Mouse (Mus musculus) CH12.LX (cell line): ENCODE results near the gene Hsh2d. TPM values are rescaled to one million over a fixed set of nuclear protein-coding genes. Genes with fewer than 3 reads are reported as not detected.
A peak's percentile ranks its signal among the peaks of the same experiment; 100 is the strongest.

Experiments
- DNase-seq: peaks from one replicate; pipeline ENCODE4 v3.0.0-alpha.2; 2013; ENCODE audit errors: extremely low read depth
- H3K27ac ChIP-seq: 2 replicates; pipeline ENCODE4 v1.5.1; 2012; ENCODE audit warnings: low read depth, mild to moderate bottlenecking, control low read depth, moderate library complexity; ENCODE audit not compliant: insufficient read depth
- H3K27me3 ChIP-seq: replicated peaks from 2 replicates; pipeline ENCODE3; 2012; ENCODE audit warnings: inconsistent platforms
- H3K36me3 ChIP-seq, 2 experiments: replicated peaks in 1 of 2; 2 replicates each; pipeline versions ENCODE3 to v1.6.1; 2012; ENCODE audit warnings: inconsistent platforms in 1 of 2, low read length in 1 of 2, mild to moderate bottlenecking in 1 of 2, mixed read lengths in 1 of 2, moderate library complexity in 1 of 2; ENCODE audit not compliant: control insufficient read depth in 1 of 2, insufficient read depth in 1 of 2
- H3K4me1 ChIP-seq, 2 experiments: 2 replicates each; pipeline ENCODE4 v1.6.1; 2012; ENCODE audit warnings: inconsistent platforms in 1 of 2, moderate library complexity in 1 of 2; ENCODE audit not compliant: insufficient read depth in 2 of 2, control insufficient read depth in 1 of 2
- H3K4me2 ChIP-seq: 2 replicates; pipeline ENCODE4 v1.6.1; 2012; ENCODE audit warnings: low read depth, mild to moderate bottlenecking, control low read depth; ENCODE audit not compliant: poor library complexity, insufficient read depth, severe bottlenecking
- H3K4me3 ChIP-seq, 3 experiments: fragments of 150-350 bp in 1 of 3; sonication (generic) in 1 of 3; replicated peaks in 1 of 3; 2 replicates each; pipeline versions ENCODE3 to v1.5.1; 2011 to 2012; ENCODE audit warnings: low read depth in 2 of 3, low read length in 2 of 3, mild to moderate bottlenecking in 2 of 3, moderate library complexity in 2 of 3, control low read depth in 1 of 3, improper control_type of control experiment in 1 of 3, inconsistent platforms in 1 of 3, mixed read lengths in 1 of 3; ENCODE audit not compliant: poor library complexity in 1 of 3
- H3K79me2 ChIP-seq: replicated peaks from 2 replicates; pipeline ENCODE4 v1.6.1; 2012; ENCODE audit warnings: mild to moderate bottlenecking, moderate library complexity; ENCODE audit not compliant: control insufficient read depth, poor library complexity, insufficient read depth, severe bottlenecking; ENCODE audit errors: extremely low read depth
- H3K9ac ChIP-seq: 2 replicates; pipeline ENCODE4 v1.6.1; 2012; ENCODE audit warnings: low read depth, mild to moderate bottlenecking, control low read depth, moderate library complexity; ENCODE audit not compliant: insufficient read depth
- H3K9me3 ChIP-seq: replicated peaks from 2 replicates; pipeline ENCODE3; 2012; ENCODE audit warnings: low read length, inconsistent platforms, mixed read lengths
- BHLHE40 ChIP-seq: IDR thresholded peaks from 2 replicates; pipeline ENCODE4 v1.6.1; 2011; ENCODE audit warnings: mild to moderate bottlenecking, low read depth, low read length, improper control_type of control experiment
- CHD1 ChIP-seq: IDR thresholded peaks from 2 replicates; pipeline ENCODE4 v1.6.1; 2012; ENCODE audit warnings: low read depth, low read length, improper control_type of control experiment, inconsistent platforms
- CHD2 ChIP-seq: IDR thresholded peaks from 2 replicates; pipeline ENCODE4 v1.6.1; 2011; ENCODE audit warnings: low read length, improper control_type of control experiment
- CTCF ChIP-seq, 2 experiments: IDR thresholded peaks in 1 of 2; conservative IDR thresholded peaks in 1 of 2; 2 replicates each; pipeline ENCODE4 v1.5.1; 2011 to 2012; ENCODE audit warnings: low read depth in 2 of 2, low read length in 2 of 2, improper control_type of control experiment in 1 of 2, inconsistent platforms in 1 of 2, mild to moderate bottlenecking in 1 of 2, moderate library complexity in 1 of 2
- E2F4 ChIP-seq: IDR thresholded peaks from 2 replicates; pipeline ENCODE4 v1.6.1; 2011; ENCODE audit warnings: low read depth, low read length, improper control_type of control experiment; ENCODE audit not compliant: insufficient replicate concordance
- ELF1 ChIP-seq: IDR thresholded peaks from 2 replicates; pipeline ENCODE4 v1.6.1; 2014; ENCODE audit warnings: low read depth, mild to moderate bottlenecking, inconsistent platforms, low read length, improper control_type of control experiment
- ETS1 ChIP-seq: conservative IDR thresholded peaks from 2 replicates; pipeline ENCODE4 v1.6.1; 2012; ENCODE audit warnings: low read depth, mild to moderate bottlenecking, inconsistent platforms, low read length, improper control_type of control experiment, moderate library complexity
- HCFC1 ChIP-seq: IDR thresholded peaks from 2 replicates; pipeline ENCODE4 v1.6.1; 2012; ENCODE audit warnings: low read depth, mild to moderate bottlenecking, inconsistent platforms, low read length, improper control_type of control experiment
- JUN ChIP-seq: IDR thresholded peaks from 2 replicates; pipeline ENCODE4 v1.6.1; 2011; ENCODE audit warnings: low read depth, mild to moderate bottlenecking, low read length, improper control_type of control experiment, moderate library complexity; ENCODE audit not compliant: insufficient read depth
- KAT2A ChIP-seq: IDR thresholded peaks from 2 replicates; pipeline ENCODE4 v1.6.1; 2012; ENCODE audit warnings: low read length, improper control_type of control experiment, inconsistent platforms; ENCODE audit not compliant: insufficient replicate concordance
- MAFK ChIP-seq: IDR thresholded peaks from 2 replicates; pipeline ENCODE4 v1.6.1; 2011; ENCODE audit warnings: low read length, improper control_type of control experiment; ENCODE audit not compliant: insufficient replicate concordance
- MAX ChIP-seq: IDR thresholded peaks from 2 replicates; pipeline ENCODE4 v1.6.1; 2011; ENCODE audit warnings: low read length, improper control_type of control experiment
- MAZ ChIP-seq: IDR thresholded peaks from 2 replicates; pipeline ENCODE4 v1.6.1; 2012; ENCODE audit warnings: low read depth, mild to moderate bottlenecking, inconsistent platforms, low read length, improper control_type of control experiment, moderate library complexity
- MEF2A ChIP-seq: IDR thresholded peaks from 2 replicates; pipeline ENCODE4 v1.6.1; 2014; ENCODE audit warnings: low read depth, mild to moderate bottlenecking, inconsistent platforms, low read length, improper control_type of control experiment, borderline replicate concordance
- NELFE ChIP-seq: IDR thresholded peaks from 2 replicates; pipeline ENCODE4 v1.6.1; 2011; ENCODE audit warnings: low read depth, low read length, improper control_type of control experiment
- PAX5 ChIP-seq: IDR thresholded peaks from 2 replicates; pipeline ENCODE4 v1.6.1; 2012; ENCODE audit warnings: low read length, inconsistent platforms, mixed read lengths
- POLR2AphosphoS2 ChIP-seq: IDR thresholded peaks from 2 replicates; pipeline ENCODE4 v1.6.1; 2011; ENCODE audit warnings: low read depth, low read length, improper control_type of control experiment
- RAD21 ChIP-seq: IDR thresholded peaks from 2 replicates; pipeline ENCODE4 v1.6.1; 2011; ENCODE audit warnings: low read depth, mild to moderate bottlenecking, low read length, improper control_type of control experiment, moderate library complexity
- SIN3A ChIP-seq: IDR thresholded peaks from 2 replicates; pipeline ENCODE4 v1.6.1; 2012; ENCODE audit warnings: low read length, improper control_type of control experiment, inconsistent platforms
- SMC3 ChIP-seq: IDR thresholded peaks from 2 replicates; pipeline ENCODE4 v1.6.1; 2011; ENCODE audit warnings: low read depth, low read length, improper control_type of control experiment
- TBP ChIP-seq: conservative IDR thresholded peaks from 2 replicates; pipeline ENCODE4 v1.6.1; 2011; ENCODE audit warnings: low read depth, low read length, improper control_type of control experiment
- TCF12 ChIP-seq: IDR thresholded peaks from 2 replicates; pipeline ENCODE4 v1.6.1; 2014; ENCODE audit warnings: low read depth, mild to moderate bottlenecking, inconsistent platforms, low read length, improper control_type of control experiment
- UBTF ChIP-seq: IDR thresholded peaks from 2 replicates; pipeline ENCODE4 v1.6.1; 2012; ENCODE audit warnings: low read depth, mild to moderate bottlenecking, inconsistent platforms, low read length, improper control_type of control experiment, moderate library complexity
- USF2 ChIP-seq: conservative IDR thresholded peaks from 2 replicates; pipeline ENCODE4 v1.6.1; 2011; ENCODE audit warnings: low read depth, low read length, improper control_type of control experiment
- ZC3H11A ChIP-seq: IDR thresholded peaks from 2 replicates; pipeline ENCODE4 v1.6.1; 2012; ENCODE audit warnings: low read depth, mild to moderate bottlenecking, inconsistent platforms, low read length, improper control_type of control experiment
- ZMIZ1 ChIP-seq: IDR thresholded peaks from 2 replicates; pipeline ENCODE4 v1.6.1; 2012; ENCODE audit warnings: low read depth, mild to moderate bottlenecking, inconsistent platforms, low read length, improper control_type of control experiment
- ZNF384 ChIP-seq: IDR thresholded peaks from 2 replicates; pipeline ENCODE4 v1.6.1; 2012; ENCODE audit warnings: low read depth, low read length, improper control_type of control experiment, inconsistent platforms
- dilution Hi-C: fragments of 300-500 bp; cut with MboI; formaldehyde crosslinking; loops from 2 replicates; pipeline ENCODE4 v1.14.3; 2020; ENCODE audit warnings: low sequenced_read_pairs; ENCODE audit not compliant: extremely low pct_unique_long_range_greater_than_20kb, extremely low pct_ligation_motif_present
- in situ Hi-C: fragments of 300-500 bp; cut with MboI; formaldehyde crosslinking; loops from 3 replicates; pipeline ENCODE4 v1.14.3; 2019; ENCODE audit warnings: low sequenced_read_pairs, low pct_ligation_motif_present, low pct_unique_long_range_greater_than_20kb, mixed read lengths
- polyA plus RNA-seq: library from polyadenylated mRNA; unstranded; fragments of >175 nt; gene quantifications from 2 replicates; pipeline ENCODE4 v1.2.1, GENCODE M21; 2012; ENCODE audit warnings: low read depth; ENCODE audit not compliant: insufficient read length
- total RNA-seq, 2 experiments: library from RNA; depleted of rRNA; stranded (reverse); fragments of 300-350 nt in 1 of 2; fragments of >200 nt in 1 of 2; gene quantifications; 2 replicates each; pipeline ENCODE4 v1.2.3; 2012 to 2014

Gene Hsh2d
- total and polyA plus RNA-seq, 3 experiments = 17.9 to 25.1 (median 24.1) TPM

DNA sequence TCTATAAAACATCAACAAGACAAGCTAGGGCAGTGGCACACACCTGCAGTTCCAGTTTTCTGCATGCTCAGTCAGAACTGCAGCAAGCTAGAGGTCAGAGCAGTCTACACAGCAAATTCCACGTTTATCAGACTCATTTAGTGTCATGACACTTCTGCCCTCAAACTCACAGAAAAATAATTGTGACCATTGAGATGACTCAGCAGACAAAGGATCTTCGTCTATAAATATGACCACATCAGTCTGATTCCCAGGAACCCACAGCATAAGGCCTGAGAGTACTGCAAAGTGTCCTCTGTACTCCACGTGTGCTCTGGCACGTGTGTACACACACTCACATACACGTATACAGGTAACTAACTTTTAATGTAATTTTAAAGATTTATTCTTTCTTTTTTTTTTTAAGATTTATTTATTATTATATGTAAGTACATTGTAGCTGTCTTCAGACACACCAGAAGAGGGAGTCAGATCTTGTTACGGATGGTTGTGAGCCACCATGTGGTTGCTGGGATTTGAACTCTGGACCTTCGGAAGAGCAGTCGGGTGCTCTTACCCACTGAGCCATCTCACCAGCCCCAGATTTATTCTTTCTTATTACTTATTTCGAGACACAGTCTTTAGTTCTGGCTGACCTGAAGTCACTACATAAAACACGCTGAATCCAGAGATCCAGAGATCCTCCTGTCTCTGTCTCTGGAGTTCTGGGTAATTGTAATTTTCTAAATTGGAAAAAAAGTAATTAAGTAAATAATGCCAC, 29.5 kb downstream of the Hsh2d start:
- DNase-seq = no peak
- Histone ChIP-seq H3K79me2 (peaks cover 16% of the 10 kb centered on the region), H3K27me3 (no peaks in the 10 kb centered on the region), H3K9ac (0 out of 2 replicates have a peak overlapping the region, but pooled peaks have one; percentile 30), H3K4me1 (peaks cover 3 to 38% of the 10 kb centered on the region in 2 experiments; a peak in 3 of 4 replicates), H3K9me3 (no peaks in the 10 kb centered on the region), H3K4me3 (peak overlapping the region in 2 of 3 experiments; percentile 43 to 75), H3K4me2 (peak overlapping the region; percentile 38; the same call in 1 of the 2 replicates), H3K36me3 (peaks cover 27 to 31% of the 10 kb centered on the region in 2 experiments), H3K27ac (no peak overlapping the region)
- dilution Hi-C loops (no loop called here), in situ Hi-C loops (loop anchor here (5.0 kb wide), 1 partner anchor 42 kb away; no protein-coding TSS in a partner anchor)
- TF ChIP-seq RAD21 (no peak), CHD1 (no peak), TCF12 (no peak), ETS1 (no peak), JUN (no peak), SMC3 (no peak), E2F4 (no peak)

DNA sequence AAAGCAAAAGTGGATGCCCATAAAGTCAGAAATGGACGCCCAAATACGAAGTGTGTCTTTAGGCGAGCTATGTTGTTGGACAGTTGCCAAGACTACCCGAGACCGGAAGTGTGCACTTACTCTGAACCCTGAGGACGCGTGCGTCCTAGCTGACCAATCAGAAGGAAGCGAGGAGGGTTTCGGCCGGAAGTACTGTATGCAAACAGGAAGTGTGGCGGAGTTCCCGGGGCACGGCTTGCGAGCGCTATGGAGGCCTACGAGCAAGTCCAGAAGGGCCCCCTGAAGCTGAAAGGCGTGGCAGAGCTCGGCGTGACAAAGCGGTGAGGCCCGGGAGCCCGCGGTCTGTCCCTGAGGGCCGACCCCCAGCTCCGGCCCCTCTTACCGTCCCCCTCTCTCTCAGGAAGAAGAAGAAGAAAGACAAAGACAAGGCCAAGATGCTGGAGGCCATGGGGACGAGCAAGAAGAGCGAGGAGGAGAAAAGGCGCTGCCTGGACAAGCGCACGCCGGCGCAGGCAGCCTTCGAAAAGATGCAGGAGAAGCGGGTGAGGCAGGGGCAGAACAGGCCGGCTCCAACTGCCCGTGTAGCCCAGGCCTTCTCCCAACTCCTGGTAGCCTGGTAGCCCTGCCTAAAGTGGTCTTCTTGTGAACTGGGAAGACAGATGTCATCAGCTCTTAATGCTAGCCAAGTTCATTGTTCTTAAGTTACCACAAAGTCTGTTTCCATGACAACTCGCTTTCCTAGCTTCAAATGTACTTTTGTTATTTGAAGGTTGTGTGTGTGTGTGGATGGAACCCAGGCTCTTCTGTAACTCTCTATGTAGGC, 30.3 kb downstream of the Hsh2d start, which contains the start of gene Fam32a:
Gene Fam32a, plus strand, starts transcription at position 190 of the 823 bp plus-strand sequence.
- peaks cover 3 to 37% of the 10 kb centered on the region in 2 experiments; a peak in 3 of 4 replicates for H3K4me1 ChIP-seq
- DNase-seq = peak; percentile 99
- in situ Hi-C loops = loop anchor here (5.0 kb wide), 1 partner anchor 42 kb away; no protein-coding TSS in a partner anchor
- no peaks in the 10 kb centered on the region for H3K9me3 ChIP-seq
- peak within 1 kb of the TSS; percentile 84 for H3K4me2 ChIP-seq
- peak within 1 kb of the TSS; percentile 43 for H3K27ac ChIP-seq
- dilution Hi-C loops = no loop called here
- peak within 1 kb of the TSS; percentile 88 for H3K9ac ChIP-seq
- H3K79me2 ChIP-seq = peaks cover 16% of the 10 kb centered on the region
- peak within 1 kb of the TSS; percentile 75 to 79 (median 76) for H3K4me3 ChIP-seq
- peaks cover 28 to 33% of the 10 kb centered on the region in 2 experiments for H3K36me3 ChIP-seq
- no peaks in the 10 kb centered on the region for H3K27me3 ChIP-seq
- TF ChIP-seq TCF12 (peak; percentile 71), MAZ (no peak), E2F4 (no peak), MEF2A (no peak), KAT2A (peak; percentile 74; the same call in 1 of the 2 replicates), TBP (peak; percentile 61; the same call in 1 of the 2 replicates), ZC3H11A (no peak), MAFK (no peak), SMC3 (no peak), POLR2AphosphoS2 (no peak), HCFC1 (peak; percentile 86), ZNF384 (no peak), CHD2 (peak; percentile 53; the same call in 1 of the 2 replicates), JUN (no peak), PAX5 (no peak), ELF1 (peak; percentile 99), BHLHE40 (peak; percentile 88), CHD1 (no peak), CTCF (conservative IDR thresholded peaks at IDR 0.05 in 1 of 2, IDR thresholded peaks at IDR 0.05 in 1 of 2; ENCODE audit: low read depth in 2 of 2, low read length in 2 of 2) (no peak), MAX (peak; percentile 82; the same call in 1 of the 2 replicates), ETS1 (no peak), USF2 (no peak), NELFE (peak; percentile 75), SIN3A (peak; percentile 98), ZMIZ1 (peak; percentile 55; the same call in 1 of the 2 replicates), UBTF (no peak), RAD21 (no peak)
